Mouse (Mus musculus): ENCODE measurements around the gene Zfp141. TPM values are rescaled to one million over a fixed set of nuclear protein-coding genes. Genes with fewer than 3 reads are reported as not detected.

Zfp141 gene
- polyA plus RNA-seq, 1 experiment from 2014 or later, result 3.7 TPM

Other genes with a start within 250 kb of the Zfp141 start
- gene Vmn2r61, start 245.7 kb downstream of the Zfp141 start, polyA plus RNA-seq (2015; fragmentation: Nextera tagmentation; extraction: Ambion mirVana), result not detected in 2 replicates
- gene 4933421I07Rik, start 57.6 kb downstream of the Zfp141 start, polyA plus RNA-seq (2015; fragmentation: Nextera tagmentation; extraction: Ambion mirVana), result not detected in 2 replicates
- not detected in 2 replicates for gene Gm21028, start 72.8 kb upstream of the Zfp141 start, polyA plus RNA-seq (2015; fragmentation: Nextera tagmentation; extraction: Ambion mirVana)
- 0.66 and 0.67 TPM in 2 replicates for gene Zfp977, start 86.8 kb upstream of the Zfp141 start, polyA plus RNA-seq (2015; fragmentation: Nextera tagmentation; extraction: Ambion mirVana)
- 1.5 and 1.9 TPM in 2 replicates for gene Zfp976, start 136.8 kb upstream of the Zfp141 start, polyA plus RNA-seq (2015; fragmentation: Nextera tagmentation; extraction: Ambion mirVana)
- 5.7 and 6.8 TPM in 2 replicates for gene Zfp975, start 187.0 kb upstream of the Zfp141 start, polyA plus RNA-seq (2015; fragmentation: Nextera tagmentation; extraction: Ambion mirVana)
- not detected in 2 replicates for gene Gm17067, start 221.3 kb upstream of the Zfp141 start, polyA plus RNA-seq (2015; fragmentation: Nextera tagmentation; extraction: Ambion mirVana)

All from heart, embryonic 15.5 days (tissue).